ENCODE assay signal across 8 mouse cellular contexts in genomic region chr1:72283992-72284485, GRCm38 (mm10). TPM values are rescaled to one million over a fixed set of nuclear protein-coding genes. Genes with fewer than 3 reads are reported as not detected.
DNase-seq lines count a peak whose midpoint lies in the region; ATAC-seq and TF ChIP-seq lines count a peak whose summit lies in the region.

Pecr (minus strand) TSS chr1:72284314.
Tmem169 (plus strand) TSS chr1:72284369.

- H3K4me1 ChIP-seq in hindbrain, postnatal 0 days (ENCODE audit: insufficient read depth, low read length), result peaks cover 12% of the 10 kb centered on the region

- H3K27ac ChIP-seq in hindbrain, postnatal 0 days, result peak within 1 kb of the TSS; percentile 74
- peak within 1 kb of the TSS; percentile 85 for H3K27ac ChIP-seq in left cerebral cortex, adult 2 months

- H3K9ac ChIP-seq in hindbrain, postnatal 0 days (replicated peaks; ENCODE audit: low read length), result peak within 1 kb of the TSS; percentile 65

- H3K9me3 ChIP-seq in hindbrain, postnatal 0 days (ENCODE audit: low read length), result no peaks in the 10 kb centered on the region

- under 1% methylated on average over 30 of the region's 30 CpGs for WGBS in hindbrain, postnatal 0 days

- peak; percentile 99 for ATAC-seq in hindbrain, postnatal 0 days
- ATAC-seq in megakaryocyte, adult 5-6 weeks (ENCODE audit: poor library complexity, severe bottlenecking), result peak; percentile 98

- peak; percentile 75 for DNase-seq in T-cell, adult 2 months (ENCODE audit: low spot score)
- DNase-seq in cerebellum, postnatal 36 days, result peak; percentile 93 to 95
- DNase-seq in gastrocnemius, adult 18-20 months (ENCODE audit: low spot score), result peak; percentile 96
- peak; percentile 96 for DNase-seq in hindbrain, postnatal 0 days (ENCODE audit: low spot score)
- peak; percentile 93 to 94 for DNase-seq in left cerebral cortex, adult 2 months (ENCODE audit: extremely low spot score in 1 of 2, low spot score in 2 of 2)
- peak; percentile 92 to 95 for DNase-seq in right cerebral cortex, adult 2 months (ENCODE audit: low spot score in 2 of 2)
- DNase-seq in urinary bladder, postnatal 14 days (ENCODE audit: low spot score), result peak; percentile 94

- H3K4me2 ChIP-seq in hindbrain, postnatal 0 days (ENCODE audit: low read depth, low read length), result peak within 1 kb of the TSS; percentile 98

- H3K36me3 ChIP-seq in hindbrain, postnatal 0 days (ENCODE audit: insufficient read depth, low read length), result no peaks in the 10 kb centered on the region

- H3K4me3 ChIP-seq in hindbrain, postnatal 0 days (ENCODE audit: low read length), result peak within 1 kb of the TSS; percentile 57
- H3K4me3 ChIP-seq in left cerebral cortex, adult 2 months, result peak within 1 kb of the TSS; percentile 69

- H3K27me3 ChIP-seq in hindbrain, postnatal 0 days (ENCODE audit: insufficient read depth, low read length), result no peaks in the 10 kb centered on the region

- no peak; the same call in 1 of the 2 replicates for TF ChIP-seq CTCF in hindbrain, postnatal 0 days (IDR thresholded peaks at IDR 0.05; ENCODE audit: low read depth)
- TF ChIP-seq CTCF in left cerebral cortex, adult 2 months (IDR thresholded peaks at IDR 0.05), result peak; percentile 39

- intact Hi-C loops in left cerebral cortex, adult 2 months (cut with DNase I), result loop anchor here (1.0 kb wide), 1 partner anchor 23 kb away; the partner anchor contains the start of gene Xrcc5

RNA-seq across cellular contexts. Expression of gene Pecr, which starts in this region (rescaled TPM):
- 10 to 100 TPM; 16.2 to 19.0 TPM for total RNA-seq in gastrocnemius, adult 18-20 months (2021)
- total RNA-seq in hindbrain, postnatal 0 days (2014; rRNA removed), result 1.8 and 3.8 TPM in 2 replicates
- 13.5 and 14.4 TPM in 2 replicates for polyA plus RNA-seq in hindbrain, postnatal 0 days (2015; fragmentation: Nextera tagmentation; extraction: Ambion mirVana)
- 1 to 10 TPM; 4.8 to 5.6 TPM for total RNA-seq in left cerebral cortex, adult 2 months (2021)
- total RNA-seq in megakaryocyte, adult 5-6 weeks (2015), result 0.29 and 0.66 TPM in 2 replicates
- total RNA-seq in megakaryocyte, adult 5-6 weeks (2017), result 0.45 and 1.3 TPM in 2 replicates

RNA-seq across cellular contexts. Expression of gene Tmem169, which starts in this region (rescaled TPM):
- total RNA-seq in gastrocnemius, adult 18-20 months (2021), result under 1 TPM in 1 of 2 experiments, not detected in 1; 0.11 TPM
- total RNA-seq in hindbrain, postnatal 0 days (2014; rRNA removed), result 25.3 and 37.2 TPM in 2 replicates
- 32.7 and 37.0 TPM in 2 replicates for polyA plus RNA-seq in hindbrain, postnatal 0 days (2015; fragmentation: Nextera tagmentation; extraction: Ambion mirVana)
- 10 to 100 TPM; 17.7 to 19.4 TPM for total RNA-seq in left cerebral cortex, adult 2 months (2021)
- total RNA-seq in megakaryocyte, adult 5-6 weeks (2015), result not detected in 2 replicates
- total RNA-seq in megakaryocyte, adult 5-6 weeks (2017), result not detected in 2 replicates

Comparison
In these comparisons a context has a peak if more than half of its experiments do, and no peak if none do; other contexts are left out.
1. Peak in every context shown above with its lines: DNase-seq, ATAC-seq, H3K4me3 ChIP-seq and H3K27ac ChIP-seq.
2. RNA of gene Tmem169 (total RNA-seq): 25.3 to 37.2 TPM in hindbrain, postnatal 0 days and 17.7 to 19.4 TPM in left cerebral cortex, adult 2 months; 0.11 TPM in gastrocnemius, adult 18-20 months and not detected in megakaryocyte, adult 5-6 weeks; every median in the first group is over 10 times any median in the second.